Mouse (Mus musculus): ENCODE measurements around the gene Sgsm2.

Sgsm2 gene

DNA sequence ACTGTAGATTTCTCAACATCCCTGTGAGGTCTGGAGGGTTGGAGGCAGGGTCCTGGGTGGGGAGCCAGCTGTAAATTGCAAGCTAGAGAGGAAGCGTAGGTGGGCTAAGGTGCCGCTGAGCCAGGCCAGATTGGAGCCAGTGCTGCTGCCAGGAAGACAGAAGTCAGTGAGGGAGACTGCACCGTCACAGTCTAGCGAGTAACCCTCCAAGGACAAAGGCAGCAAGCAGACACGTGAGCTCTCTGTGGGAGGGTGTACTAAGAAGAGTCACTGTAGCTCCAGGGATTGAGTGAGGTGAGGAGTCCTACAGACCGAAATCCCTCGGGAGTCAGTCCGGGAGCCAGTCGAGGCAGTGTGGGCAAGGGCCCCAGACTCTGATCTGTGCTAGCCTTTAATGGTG lies 55.5 kb downstream of the Sgsm2 start:
- DNase-seq (ENCODE audit: low spot score) = no peak

DNA sequence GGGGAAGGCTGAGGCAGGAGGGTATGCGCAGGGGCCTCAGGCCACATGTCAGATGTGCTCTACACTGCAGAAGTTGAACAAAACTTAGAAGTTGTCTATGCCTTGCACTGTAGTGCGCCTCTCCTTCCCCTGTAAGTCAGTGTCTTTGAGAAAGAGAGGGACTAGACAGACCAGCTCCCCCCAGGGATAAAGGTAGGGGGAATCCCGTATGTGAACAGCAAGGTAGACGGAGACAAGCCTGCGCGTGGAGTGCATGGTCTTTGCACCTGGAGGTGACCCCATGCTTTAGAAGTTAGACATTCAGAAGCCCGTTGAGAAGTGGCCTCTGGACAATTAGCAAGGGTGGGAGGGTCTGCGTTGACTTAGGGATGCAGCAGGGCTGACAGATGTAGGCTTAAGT lies 56.1 kb downstream of the Sgsm2 start:
- no peak for DNase-seq (ENCODE audit: low spot score)

- no peak for DNase-seq (ENCODE audit: low spot score)
Observed at GRCm38 (mm10) chr11:74839860-74840715, 56.8 kb downstream of the Sgsm2 start.

GRCm38 (mm10) chr11:74838971-74839370 lies 57.9 kb downstream of the Sgsm2 start:
- peak; percentile 93 for DNase-seq (ENCODE audit: low spot score)

DNA sequence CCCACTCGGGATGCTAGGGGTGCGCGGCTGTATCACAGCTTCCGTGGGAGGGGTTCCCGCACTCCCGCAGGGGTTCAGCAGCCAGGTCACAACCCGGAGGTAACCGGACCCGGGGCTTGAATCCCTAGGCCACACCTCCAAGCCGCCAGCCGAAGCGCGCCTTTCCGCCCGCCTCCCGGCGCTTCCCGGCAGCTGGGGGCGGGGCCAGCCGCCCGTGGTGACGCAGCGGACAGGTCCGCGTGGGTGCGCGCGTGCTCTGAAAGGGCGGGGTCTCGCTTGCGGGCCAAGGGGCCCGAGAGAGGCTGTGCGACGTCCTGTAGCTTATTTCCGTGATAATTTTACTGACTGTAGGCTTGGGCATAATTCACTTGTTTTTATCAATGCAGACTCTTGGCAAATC lies 58.4 kb downstream of the Sgsm2 start:
- DNase-seq (ENCODE audit: low spot score) = peak; percentile 91

GRCm38 (mm10) chr11:74837694-74838431 lies 59.0 kb downstream of the Sgsm2 start:
- DNase-seq (ENCODE audit: low spot score) = peak; percentile 75

GRCm38 (mm10) chr11:74837056-74837693 lies 59.7 kb downstream of the Sgsm2 start:
- no peak for DNase-seq (ENCODE audit: low spot score)

DNA sequence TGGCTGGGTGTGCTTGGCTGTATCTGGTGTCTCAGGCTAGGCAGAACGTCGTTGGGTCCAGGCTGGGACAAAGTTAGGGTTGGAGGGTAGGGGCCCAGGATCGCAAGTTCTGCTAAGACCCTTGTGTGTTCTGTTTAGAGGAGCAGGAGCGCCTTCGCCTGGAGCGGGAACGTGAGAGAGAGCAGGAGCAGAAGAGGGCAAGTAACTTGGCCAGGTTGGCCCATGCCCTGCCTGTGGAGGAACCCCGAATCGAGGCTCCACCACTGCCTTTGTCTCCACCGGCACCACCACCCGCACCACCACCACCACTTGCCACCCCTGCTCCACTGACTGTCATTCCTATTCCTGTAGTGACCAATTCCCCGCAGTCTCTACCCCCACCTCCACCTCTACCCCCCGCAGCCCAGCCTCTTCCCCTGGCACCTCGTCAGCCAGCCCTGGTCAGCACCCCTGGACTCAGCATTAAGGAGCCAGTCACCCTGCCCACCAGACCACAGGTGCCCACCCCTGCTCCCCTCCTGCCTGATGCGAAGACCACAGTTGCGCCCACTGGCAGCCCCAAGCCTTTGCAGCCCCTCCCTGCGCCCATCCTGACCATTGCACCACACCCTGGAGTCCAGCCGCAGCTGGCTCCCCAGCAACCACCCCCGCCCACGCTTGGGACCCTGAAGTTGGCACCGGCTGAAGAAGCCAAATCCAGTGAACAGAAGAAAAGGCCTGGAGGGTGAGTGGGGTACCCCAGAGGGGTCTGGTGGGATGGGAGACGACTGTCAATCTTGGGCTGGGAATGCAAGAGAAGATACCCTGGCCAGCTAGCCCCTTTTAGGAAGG lies 60.4 kb downstream of the Sgsm2 start:
- no peak for DNase-seq (ENCODE audit: low spot score)

GRCm38 (mm10) chr11:74835593-74836224 lies 61.2 kb downstream of the Sgsm2 start:
- no peak for DNase-seq (ENCODE audit: low spot score)

GRCm38 (mm10) chr11:74834650-74835277 lies 62.1 kb downstream of the Sgsm2 start:
- DNase-seq (ENCODE audit: low spot score) = no peak

GRCm38 (mm10) chr11:74834359-74834638 lies 62.6 kb downstream of the Sgsm2 start:
- DNase-seq (ENCODE audit: low spot score) = no peak

DNA sequence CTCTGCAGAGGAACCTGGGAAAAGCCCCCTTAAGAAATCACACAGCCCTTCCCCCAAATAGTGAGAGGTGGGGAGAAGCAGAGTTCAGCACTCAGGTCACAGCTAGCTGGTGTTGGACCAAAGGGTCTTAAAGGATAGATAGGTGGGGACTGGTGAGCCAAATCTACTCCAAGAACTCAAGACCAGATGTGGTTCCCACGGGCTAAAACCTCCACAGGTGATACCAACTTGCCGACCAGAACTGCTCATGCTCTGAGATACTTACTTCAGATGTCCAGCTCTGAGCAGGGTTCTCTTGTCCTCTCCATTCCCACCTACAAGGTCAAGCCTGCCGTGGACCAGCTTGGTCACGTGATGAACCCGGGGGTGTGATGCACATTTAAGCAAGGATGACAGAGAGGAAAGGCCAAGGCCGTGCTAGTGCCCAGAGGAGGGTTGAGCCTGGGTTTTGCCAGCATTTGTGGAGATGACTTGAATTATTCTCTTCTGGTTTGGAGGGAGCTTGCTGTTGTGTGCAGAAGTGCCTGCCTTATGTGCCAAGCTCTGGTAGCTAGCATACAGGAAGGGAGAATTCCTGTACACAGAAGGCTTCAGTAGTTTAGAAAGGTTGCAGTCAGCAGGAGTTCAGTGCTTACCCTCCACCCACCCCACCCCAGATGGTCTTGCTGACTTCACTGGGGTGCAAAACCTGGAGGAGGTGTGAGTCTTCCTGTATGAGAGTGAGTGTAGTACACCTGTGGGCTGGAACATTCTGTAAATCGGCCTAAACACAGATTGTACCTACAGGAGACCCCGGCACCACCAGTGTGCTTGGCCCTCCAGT lies 63.1 kb downstream of the Sgsm2 start:
- DNase-seq (ENCODE audit: low spot score) = no peak

DNA sequence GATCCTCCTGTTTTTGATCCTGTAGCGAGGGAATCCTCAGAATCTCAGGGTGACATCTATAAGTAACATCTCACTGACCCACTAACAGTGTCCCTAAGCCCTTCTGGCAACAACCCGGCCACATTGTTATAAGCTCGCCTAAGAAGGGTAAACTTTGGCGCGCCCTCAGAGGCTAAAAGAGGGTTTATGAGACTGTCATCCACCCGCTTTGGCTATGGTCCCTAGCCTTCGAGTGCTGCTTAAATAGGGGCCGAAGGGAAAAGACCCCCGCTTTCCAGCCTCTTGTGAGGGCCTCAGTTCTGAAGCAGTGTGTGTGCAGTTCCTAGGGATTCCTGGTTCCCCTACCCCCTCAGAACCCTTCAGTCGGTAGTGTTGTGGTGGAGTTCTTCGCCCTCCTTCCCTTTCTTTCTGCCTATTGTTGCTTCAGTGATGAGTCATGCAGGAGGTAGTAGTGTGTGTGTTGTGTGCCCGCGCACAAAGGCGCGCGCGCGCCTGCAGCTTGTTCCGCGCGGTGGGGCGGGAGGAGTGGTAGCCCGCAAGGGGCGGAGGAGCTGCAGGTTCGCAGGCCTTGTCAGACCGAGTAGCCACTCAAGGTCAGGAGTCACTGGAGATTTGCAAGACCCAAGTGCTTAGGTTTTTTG lies 64.2 kb downstream of the Sgsm2 start:
- DNase-seq (ENCODE audit: low spot score) = peak; percentile 65

DNA sequence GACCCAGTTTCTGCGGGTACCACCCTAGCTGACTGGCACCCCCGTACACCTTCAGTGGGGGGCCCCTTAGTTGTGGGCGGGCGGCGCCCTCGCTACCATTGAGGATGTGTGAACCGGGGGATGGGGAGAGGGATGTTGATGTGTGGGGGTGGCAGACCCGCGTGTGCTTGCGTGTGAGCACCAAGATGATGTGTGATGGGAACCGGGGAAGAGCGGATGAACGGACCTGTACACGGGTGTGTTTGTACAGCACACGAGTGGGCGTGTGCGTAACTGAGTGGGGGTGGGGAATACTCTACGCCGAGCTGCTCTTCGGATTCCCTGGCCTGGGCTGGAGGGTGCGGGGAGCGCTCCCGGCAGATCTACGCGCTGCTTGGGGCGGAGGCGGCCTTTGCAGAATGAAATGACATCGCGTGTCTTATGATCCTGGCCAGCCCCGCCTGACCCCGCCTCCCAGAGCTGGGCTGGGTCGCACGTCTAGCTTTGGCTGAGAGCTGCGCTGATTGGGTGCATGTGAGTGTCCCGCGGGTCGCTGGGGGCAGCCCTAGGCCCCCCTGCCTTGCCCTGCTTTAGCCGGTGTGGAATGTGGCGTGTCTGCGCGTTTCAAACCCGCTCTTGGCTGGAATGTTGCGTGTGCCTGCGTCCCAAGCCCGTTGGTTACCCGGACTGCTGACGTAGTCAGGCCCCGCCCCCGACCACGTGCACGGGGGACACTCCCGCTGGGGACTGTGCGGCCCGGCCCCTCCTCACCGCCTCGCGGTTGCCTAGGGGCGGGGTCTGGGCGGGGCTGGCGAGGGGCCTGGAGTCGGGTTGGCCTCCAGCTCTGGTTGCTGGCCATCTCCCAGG lies 65.0 kb downstream of the Sgsm2 start:
- peak; percentile 99 for DNase-seq (ENCODE audit: low spot score)

- peak; percentile 68 for DNase-seq (ENCODE audit: low spot score)
Observed at GRCm38 (mm10) chr11:74831191-74831605, 65.7 kb downstream of the Sgsm2 start.

DNA sequence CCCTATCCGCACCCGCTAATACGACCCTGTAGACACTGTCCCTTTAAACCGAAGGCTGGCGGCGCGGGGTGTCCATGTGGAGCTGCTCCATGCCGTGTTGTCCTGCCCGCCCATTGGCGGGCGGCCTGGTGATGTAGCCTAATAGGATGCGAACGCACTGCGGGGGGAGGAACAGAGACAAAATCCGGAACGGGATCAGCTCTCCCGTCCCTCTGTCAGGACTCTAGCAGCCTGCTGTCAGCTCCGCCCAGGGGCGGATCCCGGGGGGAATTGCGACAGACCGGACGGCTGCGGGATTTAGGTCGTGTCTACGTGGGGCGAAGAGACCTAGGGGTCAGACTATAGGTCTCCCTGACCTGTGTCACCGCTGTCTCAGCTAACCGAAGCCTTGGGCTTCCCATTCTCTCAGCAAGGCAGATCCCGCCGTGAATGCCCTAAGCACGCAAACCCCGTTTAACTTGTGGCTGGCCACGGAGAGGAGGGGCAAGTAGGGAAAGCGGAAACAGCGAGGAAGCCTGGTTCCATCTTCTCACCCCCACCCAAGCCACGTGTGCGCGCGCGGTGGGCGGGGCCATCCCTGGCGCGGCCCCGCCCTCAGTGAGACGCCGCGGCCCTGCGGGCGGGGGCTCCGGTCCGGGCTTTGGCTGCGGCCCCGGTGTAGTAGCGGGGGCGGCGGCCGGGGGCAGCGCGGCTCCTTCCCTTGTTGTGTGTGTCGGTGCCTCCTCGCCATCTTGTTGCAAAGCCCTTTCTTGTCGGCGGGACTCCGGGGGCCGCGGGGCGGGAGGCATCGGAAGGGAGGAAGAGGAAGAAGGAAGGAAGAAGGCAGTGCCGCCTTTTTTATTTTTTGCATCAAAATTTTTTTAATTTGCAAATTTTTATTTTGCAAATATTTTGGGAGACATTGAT lies 66.4 kb downstream of the Sgsm2 start, which contains the start of gene Mnt:
Mnt (plus strand) TSS at position 665 of the 906 bp plus-strand sequence.
- DNase-seq (ENCODE audit: low spot score) = peak; percentile 99

- DNase-seq (ENCODE audit: low spot score) = peak; percentile 85
Observed at GRCm38 (mm10) chr11:74829812-74830211, 67.0 kb downstream of the Sgsm2 start.
